Mouse (Mus musculus): ENCODE measurements at regions not wholly inside any gene's neighbourhood (a gene's known extent, or its start where the extent isn't known, plus 50 kb on each side); places are given as distances from the start of the nearest gene placed in this dataset.
A peak's percentile ranks its signal among the peaks of the same experiment; 100 is the strongest.

GRCm38 (mm10) chr11:114220466-114220865 is 153.6 kb upstream of the Sdk2 start:
- no peak for DNase-seq (ENCODE audit: low spot score)
- peaks cover 37% of the 10 kb centered on the region for H3K4me1 ChIP-seq
- no peak overlapping the region for H3K4me3 ChIP-seq
- no peaks in the 10 kb centered on the region for H3K9me3 ChIP-seq (replicated peaks)
- WGBS = 86% methylated on average over 2 of the region's 2 CpGs
- H3K27me3 ChIP-seq (ENCODE audit: low read depth, poor library complexity, severe bottlenecking) = peaks cover 32% of the 10 kb centered on the region
- no peak overlapping the region for H3K27ac ChIP-seq
- H3K36me3 ChIP-seq = no peaks in the 10 kb centered on the region

DNA sequence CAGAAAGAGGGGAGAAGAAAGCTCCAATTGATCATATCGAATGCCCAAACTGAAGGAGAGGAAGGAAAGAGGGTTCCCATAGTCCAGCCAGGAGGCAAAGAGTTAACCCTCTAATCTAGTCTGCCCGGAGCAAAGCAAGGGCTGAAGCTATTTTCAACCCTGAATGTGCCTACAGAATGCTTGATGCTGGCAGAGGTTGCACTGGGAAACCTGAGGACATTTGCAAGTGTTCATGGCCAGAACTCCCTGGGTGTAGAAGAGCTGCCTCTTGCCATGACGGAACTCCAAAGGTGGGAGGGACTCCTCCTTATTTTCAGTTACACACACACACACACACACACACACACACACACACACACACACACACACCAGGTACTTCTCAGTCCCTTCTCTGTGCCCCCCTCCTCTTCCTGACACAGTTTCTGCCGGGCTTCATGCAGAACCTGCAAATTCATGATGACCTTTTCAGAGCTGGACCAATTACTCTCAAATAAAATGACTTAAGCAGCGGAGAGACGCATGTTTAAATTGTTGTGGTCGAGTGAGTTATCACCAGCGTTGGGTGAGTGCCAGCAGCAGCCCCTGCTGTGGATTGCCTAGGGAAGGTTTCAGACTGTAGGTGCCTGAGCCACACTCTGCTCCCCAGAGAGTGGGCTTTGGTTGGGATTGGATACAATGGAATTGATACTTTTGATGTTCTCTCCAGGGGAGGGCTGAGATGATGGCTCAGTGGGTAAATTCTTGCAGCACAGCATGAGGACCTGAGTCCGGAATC is 152.1 kb upstream of the Sdk2 start:
- Histone ChIP-seq H3K4me1 (peaks cover 41% of the 10 kb centered on the region), H3K9me3 (replicated peaks) (no peaks in the 10 kb centered on the region), H3K36me3 (no peaks in the 10 kb centered on the region), H3K27me3 (ENCODE audit: low read depth, poor library complexity, severe bottlenecking) (peaks cover 32% of the 10 kb centered on the region), H3K4me3 (no peak overlapping the region), H3K27ac (no peak overlapping the region)
- WGBS = 46% methylated on average over 9 of the region's 9 CpGs
- no peak for DNase-seq (ENCODE audit: low spot score)

DNA sequence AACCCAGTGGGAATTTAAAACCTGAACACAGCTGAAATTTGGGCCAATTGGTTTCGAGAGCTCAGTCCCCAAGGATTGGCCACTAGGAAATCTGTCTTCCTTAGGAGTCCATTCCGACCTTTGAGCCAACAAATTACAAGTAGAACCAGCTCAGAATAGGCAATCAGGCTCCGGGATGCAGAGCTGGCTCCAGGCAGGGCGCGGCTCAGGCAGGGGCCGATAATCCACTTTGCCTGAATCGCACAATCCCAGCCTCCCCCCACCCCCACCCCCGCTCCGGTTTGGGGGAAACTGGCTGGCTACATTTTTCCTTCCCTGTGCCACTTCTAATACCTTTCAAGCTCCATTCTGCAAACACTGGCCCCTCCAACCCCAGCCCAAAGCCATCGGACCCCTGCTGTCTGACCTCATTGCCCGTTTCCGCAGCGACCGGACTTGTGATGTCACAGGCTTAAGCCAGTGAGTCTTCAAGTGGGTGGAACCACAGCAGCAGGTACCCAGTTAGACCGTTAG is 150.5 kb upstream of the Sdk2 start:
- Histone ChIP-seq H3K9me3 (replicated peaks) (no peaks in the 10 kb centered on the region), H3K4me3 (peak overlapping the region; percentile 49), H3K27ac (peak overlapping the region; percentile 77), H3K36me3 (no peaks in the 10 kb centered on the region), H3K4me1 (peaks cover 41% of the 10 kb centered on the region), H3K27me3 (ENCODE audit: low read depth, poor library complexity, severe bottlenecking) (peaks cover 32% of the 10 kb centered on the region)
- WGBS = under 1% methylated on average over 15 of the region's 15 CpGs
- DNase-seq (ENCODE audit: low spot score) = peak; percentile 54

- peak overlapping the region; percentile 77; the same call in 1 of the 2 replicates for H3K27ac ChIP-seq
- 3% methylated on average over 7 of the region's 7 CpGs for WGBS
- H3K4me3 ChIP-seq = peak overlapping the region; percentile 49; the same call in 1 of the 2 replicates
- peaks cover 32% of the 10 kb centered on the region for H3K27me3 ChIP-seq (ENCODE audit: low read depth, poor library complexity, severe bottlenecking)
- H3K36me3 ChIP-seq = no peaks in the 10 kb centered on the region
- peaks cover 42% of the 10 kb centered on the region for H3K4me1 ChIP-seq
- no peaks in the 10 kb centered on the region for H3K9me3 ChIP-seq (replicated peaks)
- DNase-seq (ENCODE audit: low spot score) = no peak
Observed at GRCm38 (mm10) chr11:114216493-114216892, 149.6 kb upstream of the Sdk2 start.

GRCm38 (mm10) chr11:114215256-114215655 is 148.4 kb upstream of the Sdk2 start:
- 68% methylated on average over 8 of the region's 8 CpGs for WGBS
- peaks cover 45% of the 10 kb centered on the region for H3K4me1 ChIP-seq
- DNase-seq (ENCODE audit: low spot score) = no peak
- no peak overlapping the region for H3K27ac ChIP-seq
- H3K4me3 ChIP-seq = no peak overlapping the region
- peaks cover 32% of the 10 kb centered on the region for H3K27me3 ChIP-seq (ENCODE audit: low read depth, poor library complexity, severe bottlenecking)
- no peaks in the 10 kb centered on the region for H3K36me3 ChIP-seq
- H3K9me3 ChIP-seq (replicated peaks) = no peaks in the 10 kb centered on the region

DNA sequence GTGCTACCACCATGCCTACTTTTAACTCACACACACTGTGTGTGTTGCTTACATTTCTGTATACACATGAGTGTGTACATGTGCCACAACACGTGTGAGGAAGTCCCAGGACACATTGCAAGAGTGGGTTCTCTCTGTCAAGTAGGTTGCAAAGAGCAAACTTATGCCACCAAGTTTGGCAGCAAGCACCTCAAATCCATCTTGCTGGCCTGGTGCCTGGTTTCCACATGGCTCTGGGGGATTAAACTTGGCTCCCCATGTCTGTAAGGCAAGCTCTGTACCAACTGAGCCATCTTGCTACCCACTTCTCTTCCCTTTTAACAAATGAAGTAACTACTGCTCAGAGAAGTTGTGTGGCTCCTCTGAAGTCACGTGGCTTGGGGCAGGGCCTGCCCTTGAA is 145.3 kb upstream of the Sdk2 start:
- no peak for DNase-seq (ENCODE audit: low spot score)

DNA sequence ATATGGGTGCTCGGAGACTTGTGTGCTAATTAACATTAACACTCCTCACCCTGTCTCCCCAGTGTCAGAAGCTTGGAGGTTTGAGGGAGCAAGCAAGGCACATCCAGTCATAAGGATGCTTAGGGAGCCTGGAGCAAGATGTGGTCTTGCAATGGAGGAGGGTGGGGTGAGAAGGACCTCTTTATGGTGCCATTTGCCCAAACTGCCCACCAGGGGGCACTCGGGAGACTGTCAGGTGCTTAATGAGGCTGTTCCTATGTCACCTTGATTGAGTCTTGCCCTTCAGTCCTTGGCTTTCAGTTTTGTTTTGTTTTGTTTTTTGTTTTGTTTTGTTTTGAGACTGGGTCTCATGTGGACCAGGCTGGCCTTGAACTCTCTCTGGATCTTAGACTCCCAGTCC is 138.3 kb upstream of the Sdk2 start:
- WGBS = 51% methylated on average over 2 of the region's 2 CpGs
- Histone ChIP-seq H3K4me1 (peaks cover 21% of the 10 kb centered on the region), H3K27me3 (ENCODE audit: low read depth, poor library complexity, severe bottlenecking) (no peaks in the 10 kb centered on the region), H3K36me3 (no peaks in the 10 kb centered on the region), H3K4me3 (no peak overlapping the region), H3K9me3 (replicated peaks) (no peaks in the 10 kb centered on the region), H3K27ac (no peak overlapping the region)
- DNase-seq (ENCODE audit: low spot score) = peak; percentile 79

More for the DNA sequence above, 145.3 kb upstream of the Sdk2 start:
- Histone ChIP-seq H3K4me3 (no peak overlapping the region), H3K27me3 (ENCODE audit: low read depth, poor library complexity, severe bottlenecking) (peaks cover 12% of the 10 kb centered on the region; the same call in 1 of the 2 replicates), H3K36me3 (no peaks in the 10 kb centered on the region), H3K4me1 (peaks cover 33% of the 10 kb centered on the region), H3K9me3 (replicated peaks) (no peaks in the 10 kb centered on the region), H3K27ac (no peak overlapping the region)
- WGBS = 76% methylated on average over 2 of the region's 2 CpGs

DNA sequence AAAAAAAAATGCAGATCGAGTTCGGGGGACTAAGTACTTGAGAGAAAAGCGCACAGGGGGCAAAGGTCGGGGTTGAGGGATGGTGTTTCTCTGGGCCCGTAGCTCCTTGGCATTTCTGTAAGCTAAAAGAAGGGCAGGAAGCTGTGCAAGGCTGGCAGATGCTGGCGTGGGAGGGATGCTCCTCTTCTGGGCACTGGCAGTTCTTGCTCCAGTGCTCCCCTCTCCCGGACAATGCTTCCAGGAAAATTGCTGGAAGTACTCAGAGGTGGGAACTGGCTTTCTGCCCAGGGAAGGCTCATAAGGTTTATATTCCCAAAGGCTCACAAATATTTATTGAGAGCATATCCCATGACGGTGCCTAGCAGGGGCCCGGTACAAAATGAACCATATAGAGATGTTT is 136.6 kb upstream of the Sdk2 start:
- no peak for DNase-seq (ENCODE audit: low spot score)
- Histone ChIP-seq H3K36me3 (no peaks in the 10 kb centered on the region), H3K9me3 (replicated peaks) (no peaks in the 10 kb centered on the region), H3K4me3 (no peak overlapping the region), H3K27ac (no peak overlapping the region), H3K4me1 (peaks cover 24% of the 10 kb centered on the region), H3K27me3 (ENCODE audit: low read depth, poor library complexity, severe bottlenecking) (no peaks in the 10 kb centered on the region)
- WGBS = 83% methylated on average over 9 of the region's 9 CpGs

- Histone ChIP-seq H3K4me3 (no peak overlapping the region), H3K27ac (0 out of 2 replicates have a peak overlapping the region, but pooled peaks have one; percentile 14), H3K27me3 (ENCODE audit: low read depth, poor library complexity, severe bottlenecking) (no peaks in the 10 kb centered on the region), H3K36me3 (no peaks in the 10 kb centered on the region), H3K9me3 (replicated peaks) (no peaks in the 10 kb centered on the region), H3K4me1 (peaks cover 29% of the 10 kb centered on the region)
- no peak for DNase-seq (ENCODE audit: low spot score)
- 89% methylated on average over 16 of the region's 16 CpGs for WGBS
Observed at GRCm38 (mm10) chr11:114202486-114202885, 135.6 kb upstream of the Sdk2 start.

DNA sequence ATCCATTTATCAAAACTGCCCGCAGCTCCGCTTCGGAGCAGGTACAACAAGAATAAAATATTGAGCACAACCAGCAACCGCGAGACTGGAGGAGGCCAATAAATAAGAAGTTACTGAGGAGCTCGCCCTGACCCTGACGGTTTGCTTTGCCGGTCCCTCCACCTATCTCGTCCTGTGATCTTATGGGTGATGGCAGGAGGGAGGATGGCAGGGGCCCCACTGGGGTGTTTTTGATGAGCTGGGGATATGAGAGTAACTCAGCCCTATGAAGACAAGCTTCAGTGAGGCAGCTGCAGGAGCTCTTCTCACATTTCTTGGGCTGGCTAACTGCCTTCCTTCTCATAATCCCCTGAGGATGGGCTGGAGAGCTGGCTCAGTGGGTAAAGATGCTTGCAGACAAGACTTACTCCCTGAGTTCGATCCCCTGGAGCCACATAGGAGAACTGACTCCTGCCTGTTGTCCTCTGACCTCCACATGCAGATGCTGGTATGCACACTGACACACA is 132.3 kb upstream of the Sdk2 start:
- WGBS = 82% methylated on average over 10 of the region's 10 CpGs
- Histone ChIP-seq H3K27ac (0 out of 2 replicates have a peak overlapping the region, but pooled peaks have one; percentile 64), H3K4me1 (peaks cover 41% of the 10 kb centered on the region), H3K4me3 (no peak overlapping the region), H3K27me3 (ENCODE audit: low read depth, poor library complexity, severe bottlenecking) (0 out of 2 replicates have a peak, but pooled peaks cover 2% of the 10 kb centered on the region), H3K9me3 (replicated peaks) (no peaks in the 10 kb centered on the region), H3K36me3 (no peaks in the 10 kb centered on the region)
- no peak for DNase-seq (ENCODE audit: low spot score)

GRCm38 (mm10) chr11:114198317-114199032 is 131.6 kb upstream of the Sdk2 start:
- no peak overlapping the region for H3K4me3 ChIP-seq
- 62% methylated on average over 15 of the region's 15 CpGs for WGBS
- H3K9me3 ChIP-seq (replicated peaks) = no peaks in the 10 kb centered on the region
- H3K27ac ChIP-seq = peak overlapping the region; percentile 64; the same call in 1 of the 2 replicates
- peak; percentile 70 for DNase-seq (ENCODE audit: low spot score)
- 0 out of 2 replicates have a peak, but pooled peaks cover 2% of the 10 kb centered on the region for H3K27me3 ChIP-seq (ENCODE audit: low read depth, poor library complexity, severe bottlenecking)
- peaks cover 43% of the 10 kb centered on the region for H3K4me1 ChIP-seq
- no peaks in the 10 kb centered on the region for H3K36me3 ChIP-seq

DNA sequence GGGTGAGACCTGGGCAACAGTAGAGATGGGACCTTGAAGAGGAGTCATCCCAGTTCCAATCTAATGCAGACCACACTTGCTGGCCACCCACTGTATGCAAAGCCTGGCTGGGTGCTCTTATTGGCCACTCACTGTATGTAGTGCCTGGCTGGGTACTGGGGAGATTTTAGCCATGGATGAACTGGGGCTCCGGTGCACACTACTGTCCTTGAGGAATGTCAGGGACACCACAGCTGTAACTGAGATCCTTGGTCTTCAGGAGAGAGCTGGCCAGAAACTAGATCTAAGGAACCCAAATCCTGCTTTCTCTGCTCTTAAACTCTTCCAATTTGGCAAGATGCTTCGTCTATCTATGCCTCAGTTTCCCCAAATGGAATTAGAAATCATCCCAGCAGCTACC is 128.4 kb upstream of the Sdk2 start:
- H3K36me3 ChIP-seq = no peaks in the 10 kb centered on the region
- no peak overlapping the region for H3K27ac ChIP-seq
- H3K4me1 ChIP-seq = peaks cover 35% of the 10 kb centered on the region
- WGBS = 95% methylated on average over 2 of the region's 2 CpGs
- H3K4me3 ChIP-seq = no peak overlapping the region
- H3K27me3 ChIP-seq (ENCODE audit: low read depth, poor library complexity, severe bottlenecking) = 0 out of 2 replicates have a peak, but pooled peaks cover 7% of the 10 kb centered on the region
- H3K9me3 ChIP-seq (replicated peaks) = no peaks in the 10 kb centered on the region; the same call in 1 of the 2 replicates
- DNase-seq (ENCODE audit: low spot score) = no peak
